Mouse (Mus musculus): ENCODE data around the gene Notch1.

DNA sequence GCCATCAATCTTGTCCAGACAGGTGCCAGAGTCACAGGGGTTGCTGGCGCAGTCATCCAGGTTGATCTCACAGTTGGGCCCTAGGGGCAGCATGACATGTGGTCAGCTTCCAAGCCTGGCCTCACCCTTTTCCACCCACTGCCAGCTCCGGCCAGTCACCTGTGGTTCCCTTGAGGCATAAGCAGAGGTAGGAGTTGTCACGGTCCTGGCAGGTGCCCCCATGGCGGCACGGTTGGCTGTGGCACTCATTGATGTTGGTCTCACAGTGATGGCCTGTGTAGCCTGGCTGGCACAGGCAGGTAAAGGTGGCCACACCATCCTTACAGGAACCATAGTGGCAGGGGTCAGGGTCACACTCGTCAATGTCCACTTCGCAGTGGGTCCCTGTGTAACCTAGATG, 38.6 kb downstream of the Notch1 start:
- TF ChIP-seq CTCF (IDR thresholded peaks at IDR 0.05) (no peak), EP300 (IDR thresholded peaks at IDR 0.05) (no peak)

Data from lung, postnatal 0 days (tissue).